Mouse (Mus musculus) T-cell, adult 2 months (primary cell): Measurements from ENCODE around the gene Btbd35f26.
"Not testable (repeated sequence)": the region's sequence is repeated elsewhere in the genome, so short reads cannot be mapped to it uniquely, and the experiment has no call there.

Experiments
- DNase-seq: peaks from one replicate; pipeline ENCODE4 v3.0.0; 2022; ENCODE audit warnings: low spot score

Gene Btbd35f26

DNA sequence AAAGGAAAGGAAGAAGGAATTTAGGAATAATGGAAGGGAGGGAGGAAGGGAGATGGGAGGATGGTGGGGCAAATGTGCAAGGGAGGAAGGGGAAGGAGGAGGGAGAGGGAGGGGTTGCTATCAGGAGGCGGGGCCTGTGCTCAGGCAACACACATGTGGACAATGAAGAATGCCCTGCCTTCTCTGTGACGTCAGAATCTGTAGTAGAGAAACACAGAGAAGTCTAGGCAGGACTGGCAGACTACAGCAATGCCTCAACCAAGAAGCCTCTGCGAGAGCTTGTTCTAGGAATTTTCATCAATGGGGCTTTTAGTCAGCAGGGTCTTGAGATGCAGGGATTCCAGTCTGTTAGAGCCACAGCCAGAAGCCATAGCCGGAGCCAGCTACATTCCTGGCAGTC lies at the start of gene Btbd35f26:
TSS of gene Btbd35f26 (plus strand) at position 301 of the 400 bp plus-strand sequence.
- not testable (repeated sequence) for DNase-seq

DNA sequence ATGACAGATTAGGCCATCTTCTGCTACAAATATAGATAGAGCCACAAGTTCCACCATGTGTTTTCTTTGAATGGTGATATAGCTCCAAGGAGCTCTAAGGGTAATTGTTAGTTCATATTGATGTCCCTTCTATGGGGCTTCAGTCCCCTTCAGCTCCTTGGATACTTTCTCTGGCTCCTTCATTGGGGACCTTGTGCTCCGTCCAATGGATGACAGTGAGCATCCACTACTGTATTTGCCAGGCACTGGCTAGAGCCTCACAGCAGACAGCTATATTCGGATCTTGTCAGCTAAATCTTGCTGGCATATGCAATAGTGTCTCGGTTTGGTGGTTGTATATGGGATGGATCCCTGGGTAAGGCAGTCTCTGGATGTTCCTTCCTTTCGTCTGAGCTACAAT lies 5.7 kb downstream of the Btbd35f26 start:
- DNase-seq, result not testable (repeated sequence)

DNA sequence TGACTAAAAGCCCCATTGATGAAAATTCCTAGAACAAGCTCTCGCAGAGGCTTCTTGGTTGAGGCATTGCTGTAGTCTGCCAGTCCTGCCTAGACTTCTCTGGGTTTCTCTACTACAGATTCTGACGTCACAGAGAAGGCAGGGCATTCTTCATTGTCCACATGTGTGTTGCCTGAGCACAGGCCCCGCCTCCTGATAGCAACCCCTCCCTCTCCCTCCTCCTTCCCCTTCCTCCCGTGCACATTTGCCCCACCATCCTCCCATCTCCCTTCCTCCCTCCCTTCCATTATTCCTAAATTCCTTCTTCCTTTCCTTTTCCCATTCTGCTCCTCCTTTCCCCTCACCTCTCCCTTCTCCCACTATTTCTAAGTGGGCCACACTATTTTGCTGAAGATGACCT lies 47.6 kb downstream of the Btbd35f26 start, which contains the start of gene Btbd35f19:
TSS of gene Btbd35f19 (minus strand) at position 101 of the 400 bp plus-strand sequence.
- not testable (repeated sequence) for DNase-seq
